ENCODE assay signal across 1 mouse cellular context in genomic region chr17:47633999-47634770, GRCm38 (mm10).
TF ChIP-seq lines count a peak whose summit lies in the region.

No protein-coding gene starts in this region.

TF ChIP-seq in MEL, 35 proteins besides CTCF, POLR2A, EP300 and RAD21:
- TF ChIP-seq ZKSCAN1 (IDR thresholded peaks at IDR 0.05; ENCODE audit: low read depth, low read length) (no peak), SIN3A (IDR thresholded peaks at IDR 0.05; ENCODE audit: low read length) (peak; percentile 18; the same call in 1 of the 2 replicates), RCOR1 (IDR thresholded peaks at IDR 0.05; ENCODE audit: low read depth, low read length) (0 out of 2 replicates have a peak, but pooled peaks have one; percentile 10), MAFK (IDR thresholded peaks at IDR 0.05; ENCODE audit: borderline replicate concordance, low read depth, low read length) (no peak)
